Mouse (Mus musculus) forelimb bud, embryonic 11.5 days (tissue): ENCODE data around the gene Paqr5.

ENCODE experiments used
- DNase-seq: peaks from one replicate; pipeline ENCODE4 v3.0.0-alpha.2; 2012; ENCODE audit warnings: low read depth, low spot score

The Paqr5 gene

DNA sequence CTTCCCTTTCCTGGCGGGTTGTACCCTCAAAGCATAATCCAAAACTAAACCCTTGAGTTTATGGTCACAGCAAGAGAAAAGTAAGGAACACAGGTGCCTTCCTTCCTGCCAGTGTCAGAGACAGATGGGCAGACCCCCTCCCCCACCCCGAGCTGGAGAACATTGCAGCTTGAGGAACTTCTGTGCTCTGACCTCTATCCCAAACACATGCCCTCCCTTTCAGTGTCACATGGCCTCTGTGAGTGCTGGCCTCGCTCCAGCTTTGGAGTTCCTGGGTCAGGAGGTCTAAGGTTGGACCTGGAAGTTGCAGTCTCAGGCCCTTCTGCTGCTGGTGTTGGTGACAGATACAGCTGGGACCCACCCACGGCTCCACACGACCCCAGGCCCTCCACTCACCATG, 65.9 kb downstream of the Paqr5 start:
- no peak for DNase-seq

DNA sequence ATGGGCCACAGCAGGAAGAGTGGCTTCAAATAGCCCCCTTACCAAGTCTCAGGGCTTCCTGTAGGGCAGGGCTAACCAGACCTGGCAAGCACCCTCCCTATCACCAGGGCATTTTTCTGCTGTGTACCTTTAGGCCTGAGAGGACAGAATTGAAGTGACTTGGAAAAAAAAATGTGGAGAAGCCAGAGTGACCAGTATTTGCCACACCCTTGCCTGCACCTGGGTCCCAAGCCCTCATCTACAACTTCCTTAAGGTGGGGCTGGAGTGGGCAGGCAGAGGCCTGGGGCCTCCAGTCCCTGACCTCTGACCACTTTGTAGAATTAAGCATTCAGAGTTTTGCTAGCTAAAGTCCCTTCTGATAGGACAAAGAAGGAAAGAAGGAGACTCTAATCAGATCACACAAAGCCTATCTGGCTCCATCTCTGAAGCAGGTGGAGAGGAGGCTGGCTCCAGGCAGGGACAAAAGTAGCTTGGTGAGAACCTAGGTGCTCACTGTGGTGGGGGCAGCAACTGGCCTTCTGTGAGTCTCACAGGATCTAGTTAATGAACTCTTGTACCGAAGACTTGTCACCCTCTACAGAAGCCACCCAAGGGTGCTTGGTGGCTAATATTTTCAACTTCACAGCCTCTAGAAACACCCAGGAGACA, 66.6 kb downstream of the Paqr5 start:
- no peak for DNase-seq

GRCm38 (mm10) chr9:61954707-61955106, 71.9 kb downstream of the Paqr5 start:
- no peak for DNase-seq

GRCm38 (mm10) chr9:61952241-61952640, 74.4 kb downstream of the Paqr5 start:
- DNase-seq: no peak

DNA sequence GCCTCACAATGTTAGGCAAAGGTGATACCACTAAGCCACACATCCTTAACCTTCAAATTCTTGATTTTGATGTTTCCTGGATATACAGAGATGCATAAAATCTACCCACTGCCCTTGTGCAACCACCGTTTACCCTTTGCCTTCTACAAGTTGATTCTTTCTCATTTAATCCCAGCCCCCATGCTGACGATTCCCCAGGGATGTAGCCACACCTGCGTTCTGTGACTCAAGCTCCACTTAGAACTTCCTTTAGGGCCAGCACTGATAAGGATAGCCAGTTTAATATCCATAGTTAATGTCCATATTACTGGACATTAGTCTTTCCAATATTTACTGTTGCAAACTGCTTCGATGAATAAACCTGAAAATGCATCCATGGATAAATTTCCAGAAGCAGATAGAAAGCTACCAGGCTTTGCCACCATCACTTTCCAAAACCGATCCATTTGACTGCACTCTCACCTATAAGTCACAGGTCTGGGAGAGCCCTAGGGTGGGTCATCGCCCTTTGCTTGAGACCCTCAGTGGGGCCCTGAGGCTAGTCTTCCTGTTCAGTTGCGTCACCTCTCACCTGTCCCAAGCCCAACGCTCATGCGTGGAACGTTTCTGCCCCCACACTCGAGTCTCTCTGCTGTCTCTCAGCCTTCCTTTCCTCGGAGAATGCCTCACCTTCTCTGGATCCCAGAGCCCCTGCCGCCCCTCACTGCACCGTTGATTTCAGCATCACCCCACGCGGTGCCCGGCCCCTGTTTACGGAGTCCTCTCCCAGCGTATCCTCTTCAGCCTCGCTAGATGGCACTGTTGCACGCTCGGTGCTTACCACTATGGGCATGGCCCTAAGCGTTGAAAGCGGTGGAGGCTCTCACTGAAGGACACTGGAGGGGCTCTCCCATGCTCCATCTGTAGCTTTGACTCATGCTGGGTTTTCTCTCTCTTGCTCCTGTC, 79.0 kb downstream of the Paqr5 start:
- DNase-seq: peak; percentile 92

DNA sequence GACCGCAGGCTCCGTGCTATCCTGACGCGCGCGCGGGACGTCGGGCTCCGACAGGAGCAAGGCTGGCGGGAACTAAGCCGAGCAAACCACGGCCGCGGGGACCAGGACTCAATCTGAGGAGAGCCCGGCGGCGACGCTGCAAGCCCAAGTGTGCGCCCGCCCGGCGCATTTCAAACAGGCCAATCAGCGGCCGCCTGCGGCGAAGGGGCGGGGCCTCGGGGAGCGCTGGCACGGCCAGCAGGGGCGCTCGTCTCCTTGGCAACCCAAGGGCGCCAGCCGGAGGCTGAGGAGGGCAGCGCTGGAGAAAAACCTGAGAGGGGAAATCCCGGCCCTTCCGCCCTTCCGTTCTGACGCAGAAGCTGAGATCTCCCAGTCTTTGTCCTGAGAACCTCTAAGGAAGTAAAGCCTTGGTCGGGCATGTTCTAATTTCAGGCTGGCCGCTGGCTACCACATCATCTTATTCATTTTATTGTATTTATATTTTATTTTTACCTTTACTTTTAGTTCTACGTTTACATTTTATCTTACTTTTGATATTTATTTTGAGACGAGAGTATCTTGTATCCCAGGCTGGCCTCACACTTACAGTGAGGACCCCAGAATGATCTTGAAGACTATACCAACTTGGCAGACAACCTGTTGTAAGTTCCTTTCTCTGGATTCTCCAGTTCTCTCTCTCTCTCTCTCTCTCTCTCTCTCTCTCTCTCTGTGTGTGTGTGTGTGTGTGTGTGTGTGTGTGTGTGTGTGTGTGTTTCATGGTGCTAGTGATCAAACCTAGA, 79.8 kb downstream of the Paqr5 start, which contains the start of gene Kif23:
Kif23 (minus strand) TSS at position 152 of the 779 bp plus-strand sequence.
- DNase-seq: peak; percentile 98

DNA sequence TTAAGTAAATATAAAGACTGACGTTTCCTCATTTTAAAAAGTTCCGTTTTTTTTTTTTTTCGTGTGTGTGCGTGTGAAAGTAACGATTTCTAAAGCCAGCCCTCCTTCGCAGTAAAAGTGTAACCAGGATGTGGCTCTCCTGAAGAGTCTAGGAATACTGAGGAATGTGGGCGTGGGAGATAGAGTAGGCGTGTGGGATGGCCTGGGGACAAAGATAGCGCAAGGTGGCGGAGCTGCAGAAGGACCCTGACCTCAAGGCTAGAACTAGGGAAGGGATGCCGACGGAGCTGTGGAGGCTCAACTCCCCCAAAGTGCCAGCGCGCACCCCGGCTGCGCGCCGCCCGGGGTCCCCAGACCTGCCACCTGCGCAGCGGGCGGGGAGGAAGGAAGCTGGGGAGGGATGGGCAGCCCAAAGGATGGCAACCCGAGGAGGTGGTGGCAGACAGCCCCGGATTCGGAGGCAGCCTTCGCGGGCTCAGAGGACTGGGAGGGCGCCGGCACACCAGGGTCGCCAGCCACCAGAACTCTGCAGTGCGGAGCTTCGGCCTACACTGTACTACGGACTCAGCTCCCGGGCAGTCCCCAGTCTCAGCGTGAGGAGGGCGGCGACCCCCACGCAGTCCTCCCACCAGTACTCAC, 80.6 kb downstream of the Paqr5 start:
- peak; percentile 35 for DNase-seq

- no peak for DNase-seq
These were observed 85.6 kb downstream of the Paqr5 start for GRCm38 (mm10) chr9:61941054-61941453.

DNA sequence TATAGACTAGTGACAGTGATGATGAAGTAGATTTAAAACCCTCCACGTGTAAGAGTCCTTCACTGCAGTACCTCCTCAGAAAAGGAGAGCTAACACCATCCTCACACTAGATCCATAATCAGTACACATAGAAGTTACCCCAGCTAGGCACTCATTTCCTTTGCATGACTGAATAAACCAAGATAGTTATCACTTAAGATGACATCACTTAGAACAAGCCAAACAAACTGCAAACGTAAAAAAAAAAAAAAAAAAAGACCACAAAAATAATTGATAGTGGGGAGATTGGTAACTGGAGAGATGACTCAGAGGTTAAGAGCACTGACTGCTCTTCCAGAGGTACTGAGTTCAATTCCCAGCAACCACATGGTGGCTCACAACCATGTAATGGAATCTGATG, 93.3 kb downstream of the Paqr5 start:
- DNase-seq: no peak

GRCm38 (mm10) chr9:61932009-61932408, 94.6 kb downstream of the Paqr5 start:
- no peak for DNase-seq

DNA sequence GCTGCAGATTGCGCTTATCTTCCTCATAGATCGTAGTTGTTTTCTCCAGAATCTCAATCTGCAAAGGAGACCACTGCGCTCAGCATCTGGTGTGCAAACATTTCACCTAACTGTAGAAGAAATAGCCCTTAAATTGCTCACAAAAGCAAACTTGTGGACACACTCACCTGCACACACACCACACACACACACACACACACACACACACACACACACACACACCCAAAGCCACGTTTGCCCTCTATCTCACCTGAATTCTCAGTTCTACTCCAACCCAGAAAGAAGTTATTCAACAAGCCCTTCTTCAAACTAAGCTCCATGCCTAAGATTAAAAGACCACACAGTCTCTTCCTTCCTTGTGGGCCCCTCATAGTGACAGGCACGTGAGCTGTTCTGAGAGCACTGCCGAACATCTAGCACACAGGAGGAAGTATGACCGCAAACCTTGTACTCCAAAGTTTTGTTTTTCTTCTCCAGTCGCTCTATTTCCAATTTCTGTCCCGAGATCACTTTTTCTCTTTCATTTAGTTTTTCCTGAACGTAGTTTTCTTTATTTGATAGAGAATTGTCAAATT, 101.5 kb downstream of the Paqr5 start:
- DNase-seq: no peak

- DNase-seq: no peak
These were observed 106.3 kb downstream of the Paqr5 start for GRCm38 (mm10) chr9:61920331-61920730.

- DNase-seq: no peak
These were observed 107.2 kb downstream of the Paqr5 start for GRCm38 (mm10) chr9:61919464-61919863.

- DNase-seq: no peak
These were observed 109.2 kb downstream of the Paqr5 start for GRCm38 (mm10) chr9:61917436-61917835.

- no peak for DNase-seq
These were observed 109.7 kb downstream of the Paqr5 start for GRCm38 (mm10) chr9:61916986-61917385.

- DNase-seq: no peak
These were observed 111.2 kb downstream of the Paqr5 start for GRCm38 (mm10) chr9:61915393-61916005.

- DNase-seq: no peak
These were observed 111.7 kb downstream of the Paqr5 start for GRCm38 (mm10) chr9:61914917-61915300.

- DNase-seq: peak; percentile 96
These were observed 112.3 kb downstream of the Paqr5 start, which contains the start of gene Rplp1 for GRCm38 (mm10) chr9:61914203-61914916. Rplp1 (minus strand) TSS chr9:61914542.

DNA sequence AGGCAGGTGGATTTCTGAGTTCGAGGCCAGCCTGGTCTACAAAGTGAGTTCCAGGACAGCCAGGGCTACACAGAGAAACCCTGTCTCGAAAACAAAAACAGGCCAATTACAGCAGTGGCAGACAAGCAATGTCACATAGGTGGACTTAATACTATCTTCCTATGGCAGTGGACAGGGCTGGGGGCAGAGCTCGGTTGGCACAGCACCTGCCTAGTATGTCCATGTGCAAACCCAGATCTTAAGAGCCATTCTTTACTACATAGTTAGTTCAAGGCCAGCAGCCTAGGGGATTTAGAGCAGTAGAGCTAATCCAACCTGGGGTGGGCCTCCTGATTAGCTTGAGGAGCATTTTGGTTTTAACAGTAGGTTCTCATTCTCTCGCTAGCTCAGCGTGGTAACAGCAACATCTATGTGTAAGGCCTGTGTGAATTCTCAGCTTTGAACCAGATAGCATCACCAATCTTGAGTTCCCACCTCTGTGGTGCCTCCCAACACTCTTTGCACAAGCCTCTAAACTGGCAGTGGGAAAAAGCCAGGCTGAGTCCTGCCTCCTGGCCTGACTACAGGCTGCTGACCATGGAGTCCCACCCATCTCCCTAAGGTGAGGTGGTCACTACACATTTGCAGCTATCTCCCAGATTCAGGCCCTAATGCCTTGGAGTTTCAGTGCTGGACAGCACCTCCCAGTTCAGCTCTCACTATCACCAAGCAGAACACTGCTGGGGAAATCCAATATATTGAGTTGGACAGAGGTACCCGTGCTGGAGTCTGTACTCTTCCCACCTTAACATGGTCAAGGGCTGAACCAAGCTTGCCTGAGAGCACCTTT, 115.1 kb downstream of the Paqr5 start:
- DNase-seq: no peak
